Mouse (Mus musculus): ENCODE measurements around the gene C9orf72. TPM values are rescaled to one million over a fixed set of nuclear protein-coding genes. Genes with fewer than 3 reads are reported as not detected.

Gene C9orf72
- polyA plus RNA-seq, 1 experiment = 18.7 TPM

DNA sequence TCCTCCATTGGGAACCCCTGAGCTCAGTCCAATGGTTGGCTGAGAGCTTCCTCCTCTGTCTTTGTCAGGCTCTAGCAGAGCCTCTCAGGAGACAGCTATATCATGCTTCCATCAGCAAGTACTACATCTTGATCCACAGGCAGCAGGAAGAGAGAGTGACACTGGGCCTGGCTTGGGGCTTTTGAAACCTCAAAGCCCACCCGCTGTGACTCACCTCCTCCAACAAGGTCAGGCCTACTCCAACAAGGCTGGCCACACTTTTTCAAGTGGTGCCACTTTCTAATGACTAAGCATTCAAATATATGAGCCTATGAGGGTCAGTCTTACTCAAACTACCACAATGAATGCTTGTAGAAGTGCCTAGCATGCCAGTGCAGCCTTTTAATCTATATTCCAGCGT, 53.5 kb downstream of the C9orf72 start:
- TF ChIP-seq EP300 (IDR thresholded peaks at IDR 0.05; ENCODE audit: insufficient read depth, low read depth, low read length) (no peak), POLR2A (IDR thresholded peaks at IDR 0.05; ENCODE audit: insufficient read depth, low read length) (no peak), CTCF (IDR thresholded peaks at IDR 0.05; ENCODE audit: low read depth, low read length) (no peak)
- Histone ChIP-seq H3K4me3 (ENCODE audit: low read depth, low read length) (no peak overlapping the region), H3K9me3 (replicated peaks; ENCODE audit: control insufficient read depth, insufficient read depth, low read length, poor library complexity, severe bottlenecking) (no peaks in the 10 kb centered on the region), H3K36me3 (ENCODE audit: control insufficient read depth, insufficient read depth, low read length, poor library complexity, severe bottlenecking) (no peaks in the 10 kb centered on the region), H3K9ac (ENCODE audit: low read depth, poor library complexity, severe bottlenecking) (no peak overlapping the region), H3K27me3 (ENCODE audit: control insufficient read depth, insufficient read depth, low read length, poor library complexity, severe bottlenecking) (no peaks in the 10 kb centered on the region), H3K27ac (ENCODE audit: insufficient read depth, low read length) (no peak overlapping the region), H3K4me1 (ENCODE audit: control insufficient read depth, insufficient read depth, low read length) (no peaks in the 10 kb centered on the region)

GRCm38 (mm10) chr4:35169571-35170125, 56.3 kb downstream of the C9orf72 start:
- Histone ChIP-seq H3K27me3 (ENCODE audit: control insufficient read depth, insufficient read depth, low read length, poor library complexity, severe bottlenecking) (no peaks in the 10 kb centered on the region), H3K36me3 (ENCODE audit: control insufficient read depth, insufficient read depth, low read length, poor library complexity, severe bottlenecking) (no peaks in the 10 kb centered on the region), H3K4me1 (ENCODE audit: control insufficient read depth, insufficient read depth, low read length) (no peaks in the 10 kb centered on the region), H3K4me3 (ENCODE audit: low read depth, low read length) (no peak overlapping the region), H3K9ac (ENCODE audit: low read depth, poor library complexity, severe bottlenecking) (no peak overlapping the region), H3K9me3 (replicated peaks; ENCODE audit: control insufficient read depth, insufficient read depth, low read length, poor library complexity, severe bottlenecking) (no peaks in the 10 kb centered on the region), H3K27ac (ENCODE audit: insufficient read depth, low read length) (no peak overlapping the region)
- no peak for TF ChIP-seq POLR2A (IDR thresholded peaks at IDR 0.05; ENCODE audit: insufficient read depth, low read length)
- no peak for TF ChIP-seq CTCF (IDR thresholded peaks at IDR 0.05; ENCODE audit: low read depth, low read length)
- no peak for TF ChIP-seq EP300 (IDR thresholded peaks at IDR 0.05; ENCODE audit: insufficient read depth, low read depth, low read length)

DNA sequence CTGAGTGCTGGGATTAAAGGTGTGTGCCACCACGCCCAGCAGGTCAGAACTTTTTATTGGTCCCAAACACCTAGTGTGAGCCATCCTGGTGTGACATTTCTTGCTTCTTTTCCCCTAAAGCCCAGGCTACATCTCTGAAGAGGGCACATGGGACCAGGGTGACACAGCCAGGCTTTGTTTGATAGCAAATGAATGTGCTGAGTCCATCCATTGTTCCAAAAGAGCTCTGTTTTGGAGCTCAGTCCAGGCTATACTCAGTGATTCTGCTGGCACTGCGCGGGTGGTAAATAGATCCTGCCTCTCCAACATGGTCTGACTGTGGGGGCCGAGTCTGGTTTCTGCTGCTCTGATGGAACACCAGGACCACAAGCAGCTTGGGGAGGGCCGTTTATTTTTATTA, 58.1 kb downstream of the C9orf72 start:
- Histone ChIP-seq H3K27me3 (ENCODE audit: control insufficient read depth, insufficient read depth, low read length, poor library complexity, severe bottlenecking) (no peaks in the 10 kb centered on the region), H3K9ac (ENCODE audit: low read depth, poor library complexity, severe bottlenecking) (no peak overlapping the region), H3K9me3 (replicated peaks; ENCODE audit: control insufficient read depth, insufficient read depth, low read length, poor library complexity, severe bottlenecking) (no peaks in the 10 kb centered on the region), H3K36me3 (ENCODE audit: control insufficient read depth, insufficient read depth, low read length, poor library complexity, severe bottlenecking) (no peaks in the 10 kb centered on the region), H3K4me3 (ENCODE audit: low read depth, low read length) (no peak overlapping the region), H3K4me1 (ENCODE audit: control insufficient read depth, insufficient read depth, low read length) (no peaks in the 10 kb centered on the region), H3K27ac (ENCODE audit: insufficient read depth, low read length) (no peak overlapping the region)
- TF ChIP-seq EP300 (IDR thresholded peaks at IDR 0.05; ENCODE audit: insufficient read depth, low read depth, low read length) (no peak), CTCF (IDR thresholded peaks at IDR 0.05; ENCODE audit: low read depth, low read length) (no peak)

GRCm38 (mm10) chr4:35165947-35166346, 60.0 kb downstream of the C9orf72 start:
- no peaks in the 10 kb centered on the region for H3K9me3 ChIP-seq (replicated peaks; ENCODE audit: control insufficient read depth, insufficient read depth, low read length, poor library complexity, severe bottlenecking)
- TF ChIP-seq CTCF (IDR thresholded peaks at IDR 0.05; ENCODE audit: low read depth, low read length) (no peak), POLR2A (IDR thresholded peaks at IDR 0.05; ENCODE audit: insufficient read depth, low read length) (no peak), EP300 (IDR thresholded peaks at IDR 0.05; ENCODE audit: insufficient read depth, low read depth, low read length) (no peak)
- H3K27me3 ChIP-seq (ENCODE audit: control insufficient read depth, insufficient read depth, low read length, poor library complexity, severe bottlenecking) = no peaks in the 10 kb centered on the region
- H3K36me3 ChIP-seq (ENCODE audit: control insufficient read depth, insufficient read depth, low read length, poor library complexity, severe bottlenecking) = no peaks in the 10 kb centered on the region
- H3K9ac ChIP-seq (ENCODE audit: low read depth, poor library complexity, severe bottlenecking) = no peak overlapping the region
- H3K4me1 ChIP-seq (ENCODE audit: control insufficient read depth, insufficient read depth, low read length) = no peaks in the 10 kb centered on the region
- H3K4me3 ChIP-seq (ENCODE audit: low read depth, low read length) = no peak overlapping the region
- no peak overlapping the region for H3K27ac ChIP-seq (ENCODE audit: insufficient read depth, low read length)

- Histone ChIP-seq H3K36me3 (ENCODE audit: control insufficient read depth, insufficient read depth, low read length, poor library complexity, severe bottlenecking) (no peaks in the 10 kb centered on the region), H3K27ac (ENCODE audit: insufficient read depth, low read length) (no peak overlapping the region), H3K9me3 (replicated peaks; ENCODE audit: control insufficient read depth, insufficient read depth, low read length, poor library complexity, severe bottlenecking) (no peaks in the 10 kb centered on the region), H3K27me3 (ENCODE audit: control insufficient read depth, insufficient read depth, low read length, poor library complexity, severe bottlenecking) (no peaks in the 10 kb centered on the region), H3K4me3 (ENCODE audit: low read depth, low read length) (no peak overlapping the region), H3K4me1 (ENCODE audit: control insufficient read depth, insufficient read depth, low read length) (no peaks in the 10 kb centered on the region), H3K9ac (ENCODE audit: low read depth, poor library complexity, severe bottlenecking) (no peak overlapping the region)
- TF ChIP-seq EP300 (IDR thresholded peaks at IDR 0.05; ENCODE audit: insufficient read depth, low read depth, low read length) (no peak), POLR2A (IDR thresholded peaks at IDR 0.05; ENCODE audit: insufficient read depth, low read length) (no peak), CTCF (IDR thresholded peaks at IDR 0.05; ENCODE audit: low read depth, low read length) (no peak)
Observed at GRCm38 (mm10) chr4:35165275-35165674, 60.7 kb downstream of the C9orf72 start.

DNA sequence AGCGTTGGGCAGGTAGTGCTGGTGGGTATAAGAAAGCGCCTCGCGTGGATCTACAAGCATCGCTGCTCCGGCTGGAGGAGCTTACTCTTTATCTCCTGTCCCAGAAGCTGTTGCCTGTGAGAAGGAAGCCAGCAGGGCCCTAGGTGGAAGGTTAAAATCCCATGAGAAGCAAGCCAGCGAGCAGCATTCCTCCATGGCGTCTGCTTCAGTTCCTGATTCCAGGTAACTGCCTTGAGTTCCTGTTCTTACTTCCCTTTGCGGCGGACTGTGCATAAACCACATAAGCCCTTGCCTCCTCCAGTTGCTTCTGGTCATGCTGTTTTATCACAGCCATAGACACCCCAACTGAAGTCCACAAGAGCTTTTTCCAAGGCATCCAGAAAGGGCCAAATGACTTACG, 68.2 kb downstream of the C9orf72 start:
- H3K27ac ChIP-seq (ENCODE audit: insufficient read depth, low read length) = no peak overlapping the region
- no peaks in the 10 kb centered on the region for H3K27me3 ChIP-seq (ENCODE audit: control insufficient read depth, insufficient read depth, low read length, poor library complexity, severe bottlenecking)
- no peaks in the 10 kb centered on the region for H3K4me1 ChIP-seq (ENCODE audit: control insufficient read depth, insufficient read depth, low read length)
- no peak overlapping the region for H3K9ac ChIP-seq (ENCODE audit: low read depth, poor library complexity, severe bottlenecking)
- H3K9me3 ChIP-seq (replicated peaks; ENCODE audit: control insufficient read depth, insufficient read depth, low read length, poor library complexity, severe bottlenecking) = no peaks in the 10 kb centered on the region
- H3K36me3 ChIP-seq (ENCODE audit: control insufficient read depth, insufficient read depth, low read length, poor library complexity, severe bottlenecking) = no peaks in the 10 kb centered on the region
- H3K4me3 ChIP-seq (ENCODE audit: low read depth, low read length) = no peak overlapping the region
- TF ChIP-seq POLR2A (IDR thresholded peaks at IDR 0.05; ENCODE audit: insufficient read depth, low read length) = no peak
- no peak for TF ChIP-seq EP300 (IDR thresholded peaks at IDR 0.05; ENCODE audit: insufficient read depth, low read depth, low read length)

All from ES-Bruce4 (cell line).